In the genomic region with DNA sequence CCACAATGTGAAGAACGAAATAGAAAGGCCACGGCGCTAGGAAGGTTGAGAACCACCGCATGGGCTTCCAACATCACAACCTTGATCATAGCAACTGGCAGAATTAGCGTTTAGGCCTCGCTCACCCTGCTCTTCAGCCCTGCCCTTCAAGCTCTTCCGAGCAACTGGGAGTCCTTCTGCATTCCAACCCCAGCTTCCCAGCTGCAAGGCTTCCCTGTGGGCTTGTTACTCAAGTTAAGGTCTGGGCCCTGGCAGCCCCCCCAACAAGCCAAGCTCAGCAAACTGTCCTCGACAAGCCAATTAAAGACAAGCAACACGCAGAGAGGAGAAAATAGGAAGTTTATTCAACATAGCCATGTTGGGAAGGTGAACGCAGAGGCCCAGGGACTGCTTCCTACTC, we compare ENCODE assay signal across 9 mouse cellular contexts. TPM values are rescaled to one million over a fixed set of nuclear protein-coding genes. Genes with fewer than 3 reads are reported as not detected.
DNase-seq lines count a peak whose midpoint lies in the region; ATAC-seq lines count a peak whose summit lies in the region.
"Had no signal": no experiment of that assay in that cellular context is flagged by ENCODE, and none has a peak within 500 bp of the region (broad histone marks: within the 10 kb centered on the region; RNA-seq: fewer than 3 reads in every experiment).

No protein-coding gene starts in this region.

- peak overlapping the region; percentile 59 for H3K4me2 ChIP-seq in forebrain, embryonic 12.5 days
- H3K4me2 ChIP-seq in intestine, embryonic 15.5 days (replicated peaks) = no peak overlapping the region
- peak overlapping the region; percentile 52 for H3K4me2 ChIP-seq in neural tube, embryonic 12.5 days (replicated peaks)

- no peak overlapping the region for H3K9ac ChIP-seq in forebrain, embryonic 12.5 days
- no peak overlapping the region for H3K9ac ChIP-seq in intestine, embryonic 15.5 days
- H3K9ac ChIP-seq in neural tube, embryonic 12.5 days = no peak overlapping the region

- no peak overlapping the region for H3K4me3 ChIP-seq in forebrain, embryonic 12.5 days (replicated peaks)
- H3K4me3 ChIP-seq in intestine, embryonic 15.5 days (replicated peaks) = no peak overlapping the region
- H3K4me3 ChIP-seq in neural tube, embryonic 12.5 days = no peak overlapping the region

- peaks cover 3% of the 10 kb centered on the region for H3K27me3 ChIP-seq in forebrain, embryonic 12.5 days
- H3K27me3 ChIP-seq in intestine, embryonic 15.5 days (replicated peaks) = no peaks in the 10 kb centered on the region
- no peaks in the 10 kb centered on the region for H3K27me3 ChIP-seq in neural tube, embryonic 12.5 days (replicated peaks)

- DNase-seq in kidney, postnatal 10 days = peak; percentile 49
- DNase-seq in kidney, adult 8-10 months = no peak
- DNase-seq in cerebellum, postnatal 4 days (ENCODE audit: low spot score in 2 of 2) = no peak
- DNase-seq in cerebellum, postnatal 36 days = no peak

- 54% methylated on average over 10 of the region's 10 CpGs for WGBS in forebrain, embryonic 12.5 days
- WGBS in intestine, embryonic 15.5 days = 53% methylated on average over 10 of the region's 10 CpGs
- WGBS in neural tube, embryonic 12.5 days = 56% methylated on average over 10 of the region's 10 CpGs

- no peaks in the 10 kb centered on the region for H3K9me3 ChIP-seq in forebrain, embryonic 12.5 days
- no peaks in the 10 kb centered on the region for H3K9me3 ChIP-seq in intestine, embryonic 15.5 days
- H3K9me3 ChIP-seq in neural tube, embryonic 12.5 days = no peaks in the 10 kb centered on the region

- peak overlapping the region; percentile 94 for H3K27ac ChIP-seq in forebrain, embryonic 12.5 days
- peak overlapping the region; percentile 90 for H3K27ac ChIP-seq in intestine, embryonic 15.5 days
- H3K27ac ChIP-seq in neural tube, embryonic 12.5 days = peak overlapping the region; percentile 37; the same call in 1 of the 2 replicates

- peaks cover 31% of the 10 kb centered on the region for H3K4me1 ChIP-seq in forebrain, embryonic 12.5 days
- peaks cover 15% of the 10 kb centered on the region; the same call in 1 of the 2 replicates for H3K4me1 ChIP-seq in intestine, embryonic 15.5 days (replicated peaks)
- H3K4me1 ChIP-seq in neural tube, embryonic 12.5 days = peaks cover 23% of the 10 kb centered on the region

- no peak for ATAC-seq in forebrain, embryonic 12.5 days (ENCODE audit: low FRiP score)
- ATAC-seq in intestine, embryonic 15.5 days = no peak
- ATAC-seq in neural tube, embryonic 12.5 days (ENCODE audit: low FRiP score, low read depth) = no peak
- no peak for ATAC-seq in erythroblast, adult 5-6 weeks (replicated peaks; ENCODE audit: low FRiP score, poor library complexity, severe bottlenecking)

- H3K36me3 ChIP-seq in forebrain, embryonic 12.5 days (replicated peaks) = no peaks in the 10 kb centered on the region
- no peaks in the 10 kb centered on the region for H3K36me3 ChIP-seq in intestine, embryonic 15.5 days
- H3K36me3 ChIP-seq in neural tube, embryonic 12.5 days = no peaks in the 10 kb centered on the region
- H3K36me3 ChIP-seq: G1E had no signal

RNA-seq across cellular contexts. Expression of a gene that starts 14.4 kb away (rescaled TPM):
- 7.6 and 10.1 TPM in 2 replicates for polyA plus RNA-seq in forebrain, embryonic 12.5 days (2016; fragmentation: Nextera tagmentation; extraction: Ambion mirVana)
- 65.4 and 71.3 TPM in 2 replicates for polyA plus RNA-seq in intestine, embryonic 15.5 days (2015; fragmentation: Nextera tagmentation; extraction: Ambion mirVana)
- 21.0 and 21.4 TPM in 2 replicates for polyA plus RNA-seq in neural tube, embryonic 12.5 days (2016; fragmentation: Nextera tagmentation; extraction: Ambion mirVana)
- total RNA-seq in erythroblast, adult 5-6 weeks (2015; ENCODE audit: low replicate concordance) = 0.84 TPM in 1 of 2 replicates, not detected in the other
- 0.09 TPM in 1 of 2 replicates, not detected in the other for total RNA-seq in erythroblast, adult 5-6 weeks (2017; ENCODE audit: low replicate concordance)
- total RNA-seq: G1E had no signal
- polyA plus RNA-seq: G1E had no signal

Comparison
In these comparisons a context has a peak if more than half of its experiments do, and no peak if none do; other contexts are left out.
1. H3K27ac ChIP-seq: peak in every context shown above with its lines; median percentile 94 in forebrain, embryonic 12.5 days; 90 in intestine, embryonic 15.5 days; 37 in neural tube, embryonic 12.5 days.